Mouse (Mus musculus) lung, adult 18-20 months (tissue): ENCODE measurements around the gene Il2ra.

Experiments used
- DNase-seq, 2 experiments: peaks; one replicate each; pipeline ENCODE4 v3.0.0; 2022; ENCODE audit warnings: mixed read lengths in 2 of 2

The Il2ra gene

GRCm38 (mm10) chr2:11706030-11706745 lies 63.6 kb downstream of the Il2ra start:
- DNase-seq = no peak

GRCm38 (mm10) chr2:11706746-11707065 lies 64.1 kb downstream of the Il2ra start:
- DNase-seq = no peak

GRCm38 (mm10) chr2:11708538-11708937 lies 65.9 kb downstream of the Il2ra start:
- peak; percentile 25 to 30 for DNase-seq

GRCm38 (mm10) chr2:11710101-11710500 lies 67.5 kb downstream of the Il2ra start:
- peak in 1 of 2 experiments; percentile 21 for DNase-seq

GRCm38 (mm10) chr2:11712483-11712990 lies 69.9 kb downstream of the Il2ra start:
- peak in 1 of 2 experiments; percentile 12 for DNase-seq

- DNase-seq = no peak
Measured at GRCm38 (mm10) chr2:11713021-11713420, 70.4 kb downstream of the Il2ra start.

GRCm38 (mm10) chr2:11714535-11714934 lies 71.9 kb downstream of the Il2ra start:
- no peak for DNase-seq

- DNase-seq = no peak
Measured at GRCm38 (mm10) chr2:11718573-11718972, 76.0 kb downstream of the Il2ra start.

- no peak for DNase-seq
Measured at GRCm38 (mm10) chr2:11722564-11722963, 80.0 kb downstream of the Il2ra start.

- no peak for DNase-seq
Measured at GRCm38 (mm10) chr2:11727574-11727973, 85.0 kb downstream of the Il2ra start.

GRCm38 (mm10) chr2:11729091-11729490 lies 86.5 kb downstream of the Il2ra start:
- no peak for DNase-seq

- no peak for DNase-seq
Measured at GRCm38 (mm10) chr2:11732978-11733377, 90.4 kb downstream of the Il2ra start.

- DNase-seq = no peak
Measured at GRCm38 (mm10) chr2:11735853-11736252, 93.2 kb downstream of the Il2ra start.

- DNase-seq = no peak
Measured at GRCm38 (mm10) chr2:11738794-11739193, 96.2 kb downstream of the Il2ra start.

- DNase-seq = no peak
Measured at GRCm38 (mm10) chr2:11739516-11740051, 97.0 kb downstream of the Il2ra start.
